Mouse (Mus musculus) heart, postnatal 0 days (tissue): ENCODE measurements around the gene Slc34a3.
A peak's percentile ranks its signal among the peaks of the same experiment; 100 is the strongest.

Experiments
- CTCF ChIP-seq: IDR thresholded peaks from 2 replicates; pipeline ENCODE4 v1.5.1; 2016; ENCODE audit warnings: antibody characterized with exemption, control low read depth, low read depth
- EP300 ChIP-seq: IDR thresholded peaks from 2 replicates; pipeline ENCODE4 v1.6.1; 2016; ENCODE audit warnings: antibody characterized with exemption, low read depth

GRCm38 (mm10) chr2:25278928-25279882 lies 45.0 kb upstream of the Slc34a3 start:
- TF ChIP-seq CTCF (peak; percentile 83), EP300 (no peak)
